Mouse (Mus musculus): ENCODE measurements around the gene Prl8a6.

- TF ChIP-seq POLR2A (IDR thresholded peaks at IDR 0.05; ENCODE audit: low read depth, low read length) (no peak), CTCF (IDR thresholded peaks at IDR 0.05; ENCODE audit: borderline replicate concordance, insufficient read depth, low read length) (no peak)
These were observed 5.3 kb downstream of the Prl8a6 start for GRCm38 (mm10) chr13:27433159-27433558.
